Mouse (Mus musculus) WW6 (cell line): ENCODE results near the gene Gm20388.

Source experiments
- DNase-seq: peaks from one replicate; pipeline ENCODE4 v3.0.0-alpha.2; 2013; ENCODE audit warnings: low read depth, low spot score

Gene Gm20388

DNA sequence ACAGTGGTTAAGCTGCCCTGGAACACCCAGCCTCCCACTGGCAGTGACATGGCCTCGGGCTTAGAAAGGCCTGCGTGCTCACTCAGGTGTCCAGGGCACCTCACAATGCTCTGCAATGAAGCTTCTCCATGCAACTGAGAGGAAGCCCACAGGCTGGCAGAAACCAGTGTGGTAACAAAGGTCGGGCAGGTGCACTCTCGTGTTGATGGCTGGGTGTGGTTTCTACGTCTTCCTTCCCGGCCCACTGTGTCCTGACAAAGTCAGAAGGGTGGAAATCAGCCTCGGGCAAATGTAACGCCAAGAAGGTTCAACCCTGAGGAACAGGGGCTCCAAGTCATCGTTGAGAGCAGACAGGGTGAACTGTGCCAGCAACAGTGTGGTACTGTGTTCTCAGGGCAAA is 1084.8 kb downstream of the Gm20388 start:
- DNase-seq: no peak

DNA sequence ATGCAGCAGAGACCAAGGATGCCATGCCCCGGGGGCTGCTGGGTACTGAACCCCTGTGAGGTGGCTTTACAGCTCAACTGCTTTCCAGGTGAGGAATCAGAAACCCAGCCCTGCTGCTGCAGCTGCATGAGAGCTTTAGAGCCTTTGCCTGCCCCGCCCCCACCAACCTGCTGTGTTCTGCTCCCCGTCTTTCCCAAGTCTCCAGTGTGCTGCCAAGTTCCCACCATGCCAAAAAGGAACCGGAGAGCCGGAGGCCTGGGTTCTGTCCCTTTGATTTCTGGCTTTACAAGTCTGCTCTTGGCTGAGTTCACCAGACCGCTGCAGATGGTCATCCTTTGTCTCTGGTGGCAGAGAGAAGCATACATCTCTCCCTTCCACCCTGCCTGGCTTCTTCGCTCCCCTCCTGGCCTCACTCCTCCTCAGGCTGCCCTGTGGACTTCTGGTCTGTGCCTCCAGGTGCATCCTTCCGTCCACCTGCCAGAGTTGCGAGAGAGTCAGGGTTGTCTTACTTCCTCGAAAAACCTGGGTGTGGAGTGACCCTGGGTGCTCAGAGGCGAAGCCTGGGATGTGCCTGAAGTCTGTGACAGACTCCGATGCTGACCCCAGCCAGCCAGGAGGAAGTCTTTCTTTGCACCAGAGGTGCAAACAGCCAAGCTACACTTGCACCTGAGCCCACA is 1086.4 kb downstream of the Gm20388 start:
- no peak for DNase-seq

DNA sequence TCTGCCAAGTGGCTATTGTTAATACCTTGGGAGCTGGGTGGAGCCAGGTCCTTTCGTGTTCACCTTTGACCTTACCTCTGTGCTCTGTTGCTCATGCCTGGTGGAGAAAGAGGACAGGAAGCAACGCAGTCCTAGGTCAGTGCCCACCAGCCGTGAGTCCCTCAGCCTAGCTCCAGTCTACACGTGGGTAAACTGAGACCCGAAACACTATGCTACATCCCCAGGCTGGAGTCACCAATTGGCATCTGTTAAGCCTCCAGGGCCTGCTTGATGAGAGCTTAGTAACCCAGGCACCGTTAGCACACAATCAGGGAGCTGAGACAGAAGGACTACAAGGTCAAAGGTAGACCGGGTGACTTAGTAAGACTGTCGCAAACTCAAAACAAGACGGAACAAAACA is 1087.3 kb downstream of the Gm20388 start:
- DNase-seq: no peak

DNA sequence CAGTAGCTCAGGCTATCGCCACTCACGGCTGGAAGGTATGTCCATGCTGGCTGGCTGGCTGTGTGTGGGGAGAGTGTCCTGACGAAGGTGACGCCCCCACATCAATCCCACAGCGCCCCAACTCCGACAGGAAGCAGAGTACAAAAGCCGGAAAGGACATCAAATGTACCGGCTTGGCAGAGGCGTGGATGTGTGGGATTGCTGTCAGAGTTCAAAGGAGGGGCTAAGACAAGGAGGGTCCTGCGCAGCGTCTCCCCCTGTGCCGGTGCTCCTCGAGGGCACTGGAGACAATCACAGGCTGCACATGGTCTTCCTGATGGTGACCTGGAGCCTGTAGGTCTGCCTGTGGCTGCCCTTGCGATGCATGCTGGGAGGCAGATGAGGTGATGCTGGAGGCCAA is 1088.3 kb downstream of the Gm20388 start:
- DNase-seq: no peak

DNA sequence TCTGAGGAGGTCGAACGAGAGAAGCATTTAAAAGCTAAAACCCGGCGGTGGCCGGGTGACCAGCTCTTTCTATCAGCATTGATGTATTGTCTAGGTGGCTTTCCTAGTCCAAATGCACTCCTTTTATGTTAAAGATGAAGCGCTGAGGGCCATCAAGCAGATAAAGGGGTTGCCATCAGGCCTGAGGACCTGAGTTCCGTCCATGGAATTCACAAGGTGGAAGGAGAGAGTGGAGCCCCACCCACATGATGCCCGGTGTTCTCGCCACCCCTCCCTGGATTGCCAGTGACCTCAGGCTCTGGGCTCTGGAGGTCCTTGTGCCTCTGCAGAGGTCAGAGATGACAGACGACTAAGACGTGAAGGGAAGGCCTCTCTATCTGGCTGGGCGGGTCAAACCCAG is 1091.3 kb downstream of the Gm20388 start:
- DNase-seq: no peak

DNA sequence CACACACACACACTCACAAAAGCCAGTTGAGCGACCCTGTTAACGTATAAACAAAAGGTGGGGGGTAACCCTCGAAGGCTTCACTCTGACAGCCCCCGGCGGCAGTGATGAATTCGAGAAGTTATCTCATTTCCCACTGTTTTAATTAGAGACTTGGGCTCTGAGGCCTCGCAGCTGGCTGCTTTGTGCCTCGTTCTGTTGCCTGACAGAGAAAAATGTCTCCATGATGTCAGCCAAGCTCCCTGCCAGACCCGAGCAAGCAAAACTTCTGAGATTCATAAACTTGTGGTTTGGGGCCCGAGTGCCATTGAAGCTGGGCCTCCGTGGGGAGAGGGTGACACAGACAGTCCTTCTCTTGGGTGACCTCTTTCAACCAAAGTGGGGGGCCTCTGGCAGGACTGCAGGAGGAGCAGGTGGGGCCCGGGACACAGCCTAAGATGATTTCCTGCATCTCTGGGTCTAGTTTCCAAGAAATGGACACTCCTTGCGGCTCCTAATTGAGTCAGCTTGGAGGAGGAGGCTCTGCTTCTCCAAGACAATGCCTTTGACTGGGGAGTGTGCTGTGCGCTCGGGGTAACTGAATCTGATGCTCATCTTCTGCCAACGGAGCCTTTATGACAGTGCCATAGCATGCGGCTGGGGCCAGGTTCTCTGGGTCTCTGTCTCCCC is 1092.4 kb downstream of the Gm20388 start:
- DNase-seq: no peak

DNA sequence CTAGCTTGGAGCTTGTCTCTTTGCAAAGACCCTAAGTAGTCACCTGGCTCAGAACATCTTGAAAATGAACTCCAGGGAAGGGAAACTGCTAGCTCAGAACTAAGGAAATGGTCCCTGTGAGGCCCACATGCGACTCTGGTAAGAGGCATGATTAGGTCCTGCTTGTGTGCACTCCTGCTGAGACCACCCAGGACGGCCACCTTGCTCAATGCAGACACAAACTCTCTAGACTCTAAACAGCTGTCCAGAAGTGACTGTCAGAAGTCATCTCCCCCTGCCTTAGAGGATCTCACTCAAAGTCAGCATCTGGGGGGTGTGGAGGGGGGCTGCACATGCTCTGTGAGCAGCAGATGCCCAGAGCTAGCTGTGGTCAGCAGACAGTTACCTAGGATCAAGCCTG is 1093.0 kb downstream of the Gm20388 start:
- no peak for DNase-seq

DNA sequence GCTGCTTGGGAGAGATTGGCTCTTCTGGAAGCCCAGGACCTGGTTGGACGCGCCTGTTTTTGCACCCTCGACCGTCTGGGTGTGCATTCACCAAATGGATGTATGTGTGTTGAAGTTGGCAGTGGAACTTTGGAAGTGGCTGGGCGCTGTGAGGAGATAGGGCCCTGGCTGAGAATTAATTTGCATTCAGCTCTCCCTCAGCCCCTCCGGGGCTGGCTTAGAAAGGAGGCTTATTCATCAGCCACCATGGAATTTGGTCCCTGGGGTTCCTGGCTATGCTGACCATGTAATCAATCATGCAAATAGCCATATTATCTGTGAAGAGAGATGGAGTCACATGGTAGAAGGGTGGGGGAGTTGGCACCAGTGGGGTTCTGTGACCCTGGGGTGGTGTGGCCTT is 1102.7 kb downstream of the Gm20388 start:
- no peak for DNase-seq

DNA sequence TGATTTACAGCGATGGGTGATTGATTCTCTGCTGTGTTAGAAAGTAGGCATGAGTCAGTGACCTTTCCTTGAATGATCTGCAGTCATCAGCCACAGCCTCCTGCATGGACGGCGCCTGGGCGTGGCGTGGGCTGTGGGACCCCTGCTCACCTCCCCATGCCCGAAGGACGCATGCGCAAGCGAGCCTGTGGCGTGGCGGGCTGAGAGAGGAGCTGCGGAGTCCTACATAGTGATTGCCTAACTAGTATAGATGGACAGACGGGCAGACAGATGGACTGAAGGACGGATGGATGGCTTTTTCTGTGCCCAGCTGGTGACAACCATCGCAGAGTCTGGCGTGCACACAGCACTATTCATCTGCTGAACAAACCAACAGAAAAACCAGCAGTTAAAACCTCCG is 1106.0 kb downstream of the Gm20388 start:
- DNase-seq: no peak

DNA sequence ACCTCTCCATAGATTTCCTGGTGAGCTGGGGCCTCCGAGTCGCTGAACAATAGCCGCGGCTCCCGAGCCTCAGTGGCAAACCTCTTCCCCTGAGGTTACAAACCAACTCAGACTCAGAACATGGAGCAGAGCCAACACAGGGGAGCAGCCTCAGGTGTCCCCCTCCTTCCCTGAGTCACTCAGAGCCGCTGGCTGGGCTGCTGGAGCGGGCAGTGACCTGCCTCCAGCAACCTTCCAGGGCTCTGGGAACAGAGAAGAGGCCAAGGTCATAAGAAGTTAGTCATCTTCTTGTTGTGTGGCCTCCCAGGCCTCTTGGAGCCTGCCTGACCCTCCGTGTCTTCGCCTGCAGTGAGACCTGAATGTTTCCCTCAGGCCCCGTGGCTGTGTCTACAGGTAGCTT is 1107.6 kb downstream of the Gm20388 start:
- no peak for DNase-seq

DNA sequence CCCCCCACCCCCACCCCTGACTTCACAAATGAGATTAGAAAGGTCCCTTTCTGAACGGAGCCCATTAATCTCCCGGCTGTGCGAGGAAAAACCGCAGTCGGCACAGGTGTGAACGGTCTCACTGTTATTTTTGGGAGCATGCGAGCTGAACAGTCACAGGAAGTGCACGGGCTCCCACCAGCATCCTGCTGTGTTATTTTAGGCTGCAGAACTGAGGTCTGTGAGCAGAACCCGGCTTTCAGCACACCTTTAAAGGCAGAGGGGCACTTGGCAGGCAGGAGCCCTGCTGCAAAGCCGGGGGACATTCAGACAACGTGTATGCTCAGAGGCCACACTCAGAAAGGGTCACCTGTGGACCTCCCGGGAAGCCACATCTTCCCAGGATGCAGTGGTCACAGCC is 1110.8 kb downstream of the Gm20388 start:
- no peak for DNase-seq

DNA sequence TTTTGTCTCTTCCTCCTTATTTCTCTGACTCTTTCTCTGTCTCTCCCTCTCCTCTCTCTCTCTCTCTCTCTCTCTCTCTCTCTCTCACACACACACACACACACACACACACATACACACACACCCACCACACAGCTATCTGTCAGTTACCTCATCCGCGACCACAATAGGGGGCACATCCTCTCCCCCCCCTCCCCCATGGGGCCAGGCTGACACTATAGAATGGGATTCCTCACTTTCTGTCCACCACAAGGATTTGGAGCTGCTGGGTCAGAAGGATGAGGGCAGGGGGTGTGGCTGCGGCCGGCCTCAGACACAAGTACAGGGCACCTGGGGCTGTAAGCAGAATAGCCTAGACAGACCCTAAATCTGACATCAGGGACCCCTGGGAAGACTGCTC is 1112.4 kb downstream of the Gm20388 start:
- no peak for DNase-seq

DNA sequence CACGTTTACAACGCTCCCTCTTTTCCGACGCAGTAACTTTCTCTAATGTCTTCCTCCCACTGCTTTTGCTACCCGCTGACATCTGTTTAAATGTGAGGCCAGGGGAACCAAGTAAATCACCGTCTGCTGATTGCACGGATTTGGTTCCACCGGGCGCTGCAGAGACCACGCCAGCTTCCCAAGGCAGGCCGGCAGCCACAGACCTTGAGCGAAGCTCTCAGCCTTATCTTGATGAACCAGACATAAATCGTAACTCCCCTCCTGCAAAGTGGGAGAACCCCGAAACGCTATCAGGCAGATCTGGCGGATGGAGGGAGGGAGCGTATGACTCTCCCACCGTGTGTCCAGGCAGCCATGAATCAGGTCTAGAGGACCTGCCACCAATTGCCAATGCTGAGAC is 1113.1 kb downstream of the Gm20388 start:
- DNase-seq: no peak

DNA sequence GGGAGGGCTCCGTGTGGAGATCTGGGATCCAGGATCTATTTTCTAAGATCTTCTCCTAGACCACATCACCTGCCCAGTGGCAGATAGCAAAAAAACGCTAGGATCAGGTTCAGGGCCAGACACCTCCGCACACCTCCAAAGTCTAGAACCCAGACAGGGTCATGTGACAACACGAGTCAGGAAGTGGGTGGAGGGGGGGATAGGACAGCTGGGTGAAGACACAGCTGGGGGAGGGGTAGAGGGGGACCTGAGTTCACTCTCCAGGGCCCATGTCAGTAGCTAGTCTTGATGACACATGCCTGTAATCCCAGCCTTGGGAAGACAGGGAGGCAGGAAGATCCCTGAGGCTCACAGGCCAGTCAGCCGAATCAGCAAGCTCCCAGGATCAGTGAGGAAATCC is 1114.8 kb downstream of the Gm20388 start:
- DNase-seq: no peak

DNA sequence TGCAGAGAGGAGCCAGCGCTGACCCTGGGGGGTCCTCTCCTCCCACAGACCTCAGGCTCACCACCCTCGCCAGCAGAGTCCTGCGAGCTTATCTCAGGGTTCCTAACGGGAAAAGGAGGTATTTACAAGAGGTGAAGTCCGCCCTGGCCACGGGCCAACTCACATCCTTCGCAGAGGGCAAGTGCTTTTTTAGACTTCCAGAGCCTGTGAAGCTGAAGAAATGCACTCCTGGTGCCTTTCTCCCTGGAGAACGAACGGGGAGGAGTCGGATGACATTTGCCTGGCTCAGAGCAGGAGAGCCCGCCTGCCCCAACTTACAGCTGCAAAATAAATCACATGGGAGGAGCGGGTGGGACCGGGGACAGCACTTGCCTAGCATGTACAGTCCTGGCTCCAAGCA is 1117.1 kb downstream of the Gm20388 start:
- DNase-seq: no peak

DNA sequence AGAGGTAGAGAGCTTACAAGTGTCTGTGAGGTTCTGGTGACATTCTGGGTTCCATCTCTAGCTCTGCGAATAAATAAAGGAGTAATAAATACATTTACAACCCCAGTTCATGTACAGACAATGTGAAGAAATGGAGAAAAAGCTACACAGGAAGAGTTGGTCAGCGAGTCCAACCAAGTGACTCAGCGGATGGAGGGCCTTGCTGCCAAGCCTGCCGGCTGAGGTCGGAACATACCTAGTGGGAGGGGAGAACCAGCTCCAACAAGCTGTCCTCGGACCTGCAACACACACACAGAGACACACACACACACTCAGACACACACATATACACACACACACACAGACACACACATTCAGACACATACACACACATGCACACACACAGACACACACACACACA is 1118.4 kb downstream of the Gm20388 start:
- no peak for DNase-seq

DNA sequence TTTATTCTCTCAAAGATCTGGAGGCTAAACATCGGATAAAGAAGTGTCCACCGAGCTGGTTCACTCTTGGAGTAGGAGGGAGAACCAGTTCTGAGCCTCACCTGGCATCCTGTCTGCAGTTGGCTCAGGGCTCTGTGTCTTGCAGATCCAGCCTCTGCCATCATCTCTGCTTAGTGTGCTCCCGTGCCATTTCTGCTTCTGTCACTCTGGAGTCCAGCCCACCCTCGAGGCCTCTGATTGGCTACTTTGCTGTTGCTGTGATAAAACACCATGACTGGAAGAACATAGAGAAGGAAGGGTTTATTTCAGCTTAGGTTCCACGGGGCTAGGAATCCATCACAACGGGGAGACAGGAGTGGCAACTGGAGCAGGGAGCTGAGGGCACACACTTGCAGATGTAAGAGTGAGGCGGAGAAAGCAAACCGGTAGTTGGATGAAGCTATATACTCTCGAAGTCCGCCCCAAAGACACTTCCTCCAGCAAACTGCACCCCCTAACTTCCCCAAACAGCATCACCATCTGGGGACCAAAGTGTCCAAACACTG is 1119.9 kb downstream of the Gm20388 start:
- DNase-seq: no peak

DNA sequence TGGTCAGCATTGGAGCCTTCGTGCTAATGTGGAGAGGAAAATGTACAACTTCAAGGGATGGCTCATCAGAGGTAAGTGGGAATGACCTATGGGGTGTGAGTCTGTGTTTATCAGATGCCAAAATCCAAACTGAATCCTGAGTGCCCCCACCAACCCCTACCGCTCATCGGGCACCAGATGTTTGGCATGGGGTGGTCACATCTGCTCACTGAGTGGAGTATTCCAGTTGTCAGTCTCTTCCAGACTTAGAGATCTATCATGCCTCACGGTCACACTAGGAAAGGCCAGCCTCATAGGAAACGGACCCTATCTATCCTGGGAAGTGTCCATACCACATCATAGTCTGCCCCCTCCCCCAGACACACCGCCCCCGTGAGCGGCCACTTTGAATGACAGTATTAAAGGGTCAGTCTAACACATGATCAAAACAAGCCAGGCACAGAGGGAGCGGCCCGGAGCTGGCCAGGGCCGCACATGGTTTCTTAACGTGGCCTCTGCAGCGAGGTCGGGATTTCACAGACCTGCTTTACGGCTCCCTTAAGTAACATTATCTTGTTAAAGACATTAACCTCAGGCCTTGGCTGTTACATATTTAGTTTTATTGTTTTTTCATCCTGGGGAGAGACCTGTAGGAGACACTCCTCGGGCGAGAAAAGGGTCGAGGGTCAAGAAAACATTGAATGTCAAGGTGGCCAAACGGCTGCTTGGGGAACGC is 1122.8 kb downstream of the Gm20388 start:
- DNase-seq: no peak

DNA sequence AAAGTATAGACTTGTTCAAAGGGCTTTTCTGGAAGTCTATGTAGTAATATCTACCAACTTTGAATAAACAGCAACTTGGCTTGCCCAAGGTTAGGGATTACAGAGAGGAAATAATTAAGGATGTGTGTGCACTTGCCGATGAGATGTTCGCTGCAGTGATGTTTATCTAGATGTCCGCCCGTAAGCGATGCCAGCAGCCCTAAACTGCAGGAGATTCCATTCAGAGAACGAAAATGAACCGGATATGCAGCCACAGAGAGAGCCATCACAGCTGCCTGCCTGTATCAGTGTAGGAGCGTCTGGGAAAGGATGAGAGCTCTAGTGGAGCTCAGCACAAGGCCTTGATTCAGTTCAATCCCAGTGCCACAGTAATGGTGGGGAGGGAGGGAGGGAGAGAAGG is 1125.0 kb downstream of the Gm20388 start:
- DNase-seq: no peak

DNA sequence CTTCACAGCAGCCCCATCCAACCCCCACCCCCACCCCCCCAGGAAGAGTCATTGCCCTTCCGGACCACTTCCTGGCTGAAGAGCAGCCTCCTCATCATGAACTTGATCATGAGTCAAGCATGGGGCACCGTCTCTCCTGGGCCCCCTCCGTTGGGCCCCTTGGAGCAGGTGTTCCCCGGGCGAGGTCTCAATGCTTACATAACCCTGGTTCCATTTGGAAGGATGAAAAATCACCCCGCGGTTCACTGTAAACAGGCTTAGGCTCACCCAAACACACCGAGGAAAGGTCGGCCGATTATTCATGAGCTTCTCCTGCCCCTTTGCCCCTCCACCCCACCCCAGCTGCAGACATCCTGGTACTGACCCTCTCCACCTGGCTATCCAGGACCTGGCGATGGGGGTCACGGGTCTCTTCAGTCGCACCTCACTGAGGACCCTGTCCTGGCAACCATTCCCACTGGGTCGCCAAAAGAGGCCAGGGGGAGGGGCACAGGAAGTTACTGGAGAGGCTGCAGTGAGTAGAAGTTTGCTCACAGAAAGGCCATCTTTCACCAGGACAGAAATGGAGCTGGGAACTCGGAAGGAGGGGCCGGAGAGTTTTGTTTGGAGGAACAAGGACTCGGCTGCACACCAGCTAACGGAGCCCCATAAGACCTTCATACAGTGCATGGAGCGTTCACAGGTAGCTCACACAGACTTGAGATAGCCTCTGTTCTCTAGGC is 1133.2 kb downstream of the Gm20388 start:
- DNase-seq: no peak

DNA sequence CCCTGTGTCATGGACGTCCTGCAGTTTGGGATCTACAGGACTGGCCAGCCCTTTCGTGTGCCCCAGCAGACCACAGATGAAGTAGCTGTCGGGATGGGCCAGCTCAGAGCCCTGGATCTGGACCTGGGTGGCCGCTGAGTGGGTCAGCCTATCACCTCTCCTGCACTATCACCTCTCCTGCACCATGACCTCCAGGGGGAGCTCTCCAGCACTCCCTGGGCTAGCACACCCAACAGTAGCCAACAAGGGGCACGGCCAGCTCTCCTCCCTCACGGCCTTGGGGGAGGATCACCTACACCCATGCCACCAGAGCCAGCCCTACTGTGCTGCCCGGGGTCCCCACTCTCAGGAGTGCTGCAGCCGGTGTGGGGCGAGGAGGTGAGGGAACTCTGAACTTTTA is 1136.8 kb downstream of the Gm20388 start:
- no peak for DNase-seq

DNA sequence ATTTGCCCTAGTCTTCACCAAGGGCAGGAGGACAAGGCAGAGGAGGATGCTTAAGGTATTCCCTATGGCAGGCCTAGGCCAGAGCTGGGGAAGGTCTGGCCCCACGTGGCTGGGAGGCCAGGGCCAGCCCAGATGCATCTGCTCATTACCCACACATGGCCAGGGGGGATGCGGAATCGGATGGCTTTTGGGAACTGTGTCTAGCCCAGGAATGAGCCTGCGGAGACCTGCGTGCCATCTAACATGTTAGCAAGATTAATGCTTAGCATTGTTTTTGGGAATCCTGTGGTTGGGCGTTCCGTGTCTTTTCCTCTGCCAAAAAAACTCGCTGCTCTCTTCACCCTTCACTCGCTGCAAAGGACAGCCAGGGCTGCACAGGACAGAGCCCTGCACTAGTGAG is 1147.4 kb downstream of the Gm20388 start:
- no peak for DNase-seq
